Mouse (Mus musculus) NIH3T3 (cell line): Measurements from ENCODE around the gene Ucn3.

Experiments used
- DNase-seq: peaks from one replicate; pipeline ENCODE4 v3.0.0-alpha.2; 2012; ENCODE audit warnings: low read depth

Ucn3 gene

GRCm38 (mm10) chr13:3892601-3893000 is 52.5 kb downstream of the Ucn3 start:
- DNase-seq, result peak; percentile 23

GRCm38 (mm10) chr13:3891479-3892087 is 53.6 kb downstream of the Ucn3 start:
- no peak for DNase-seq
